Mouse (Mus musculus) heart, adult 2 months (tissue): Measurements from ENCODE around the gene Slc6a9. TPM values are rescaled to one million over a fixed set of nuclear protein-coding genes. Genes with fewer than 3 reads are reported as not detected.

Experiments
- DNase-seq, 2 experiments: peaks; one replicate each; pipeline ENCODE4 v3.0.0; 2021
- H3K27ac ChIP-seq: fragments of 200-600 bp; 2 replicates; pipeline ENCODE4 v1.8.1; 2022
- H3K27me3 ChIP-seq: fragments of 200-500 bp; 2 replicates; pipeline ENCODE4 v1.6.1; 2012; ENCODE audit warnings: mild to moderate bottlenecking, low read length, inconsistent platforms, mixed read lengths; ENCODE audit not compliant: control insufficient read depth, insufficient read depth
- H3K36me3 ChIP-seq: fragments of 200-500 bp; 2 replicates; pipeline ENCODE4 v1.6.1; 2012; ENCODE audit warnings: low read length, inconsistent platforms; ENCODE audit not compliant: control insufficient read depth, insufficient read depth
- H3K4me1 ChIP-seq: fragments of 200-500 bp; 2 replicates; pipeline ENCODE4 v1.6.1; 2011; ENCODE audit warnings: low read length; ENCODE audit not compliant: control insufficient read depth, insufficient read depth
- H3K4me3 ChIP-seq: fragments of 200-600 bp; 2 replicates; pipeline ENCODE4 v1.8.1; 2022
- H3K79me2 ChIP-seq: fragments of 200-500 bp; replicated peaks from 2 replicates; pipeline ENCODE4 v1.6.1; 2012; ENCODE audit warnings: mild to moderate bottlenecking, inconsistent platforms, low read length, moderate library complexity, mixed read lengths; ENCODE audit not compliant: control insufficient read depth, insufficient read depth
- H3K9ac ChIP-seq: fragments of 200-500 bp; 2 replicates; pipeline ENCODE4 v1.6.1; 2012; ENCODE audit warnings: low read depth, mild to moderate bottlenecking, control low read depth, inconsistent platforms, low read length, mixed read lengths
- CTCF ChIP-seq: fragments of 200-600 bp; IDR thresholded peaks from 2 replicates; pipeline ENCODE4 v1.8.1; 2022; ENCODE audit warnings: antibody characterized with exemption, mild to moderate bottlenecking, moderate library complexity
- EP300 ChIP-seq: fragments of 200-500 bp; IDR thresholded peaks from 2 replicates; pipeline ENCODE4 v1.6.1; 2011; ENCODE audit warnings: low read depth, low read length, control low read depth; ENCODE audit not compliant: insufficient read depth
- POLR2A ChIP-seq: fragments of 200-500 bp; IDR thresholded peaks from 2 replicates; pipeline ENCODE4 v1.6.1; 2011; ENCODE audit warnings: mild to moderate bottlenecking, low read depth, low read length, control low read depth; ENCODE audit not compliant: insufficient read depth
- WGBS: fragments of 180-500 bp; shearing (Covaris S2); methylation state at CpG from one replicate; pipeline ENCODE4 v1.1.7; 2018; 5-methylcytosine and 5-hydroxymethylcytosine counted together
- intact Hi-C: fragments of 180-260 bp; cut with DNase I; formaldehyde crosslinking; loops from one replicate; pipeline ENCODE4 v1.15.1; 2025
- polyA plus RNA-seq: library from polyadenylated mRNA; depleted of rRNA; stranded (reverse); fragments of >200 nt; gene quantifications from 2 replicates; pipeline ENCODE4 v1.2.3, GENCODE M21; 2012
- total RNA-seq, 2 experiments: library from RNA; stranded (reverse); gene quantifications; 2 replicates each; pipeline ENCODE4 v1.2.3; 2021

Slc6a9 gene
- total and polyA plus RNA-seq, 3 experiments: 2.5 to 6.9 (median 3.4) TPM

GRCm38 (mm10) chr4:117896031-117896430 lies 61.7 kb downstream of the Slc6a9 start:
- Histone ChIP-seq H3K9ac (no peak overlapping the region), H3K36me3 (no peaks in the 10 kb centered on the region), H3K79me2 (no peaks in the 10 kb centered on the region), H3K4me3 (no peak overlapping the region), H3K27me3 (no peaks in the 10 kb centered on the region), H3K27ac (no peak overlapping the region), H3K4me1 (peaks cover 2% of the 10 kb centered on the region; the same call in 1 of the 2 replicates)
- DNase-seq: no peak
- 96% methylated on average over 6 of the region's 6 CpGs for WGBS
- no peak for TF ChIP-seq POLR2A
- intact Hi-C loops: no loop called here

- H3K27me3 ChIP-seq: no peaks in the 10 kb centered on the region
- H3K4me1 ChIP-seq: no peaks in the 10 kb centered on the region
- H3K4me3 ChIP-seq: no peak overlapping the region
- 63% methylated on average over 3 of the region's 3 CpGs for WGBS
- no peak for DNase-seq
- TF ChIP-seq POLR2A (no peak), CTCF (no peak), EP300 (no peak)
- no peak overlapping the region for H3K27ac ChIP-seq
- H3K79me2 ChIP-seq: no peaks in the 10 kb centered on the region
- no peaks in the 10 kb centered on the region for H3K36me3 ChIP-seq
- intact Hi-C loops: no loop called here
- no peak overlapping the region for H3K9ac ChIP-seq
Measured at GRCm38 (mm10) chr4:117898111-117898510, 63.8 kb downstream of the Slc6a9 start.

- intact Hi-C loops: no loop called here
- WGBS: 93% methylated on average over 10 of the region's 10 CpGs
- no peak for DNase-seq
- no peaks in the 10 kb centered on the region for H3K79me2 ChIP-seq
- H3K9ac ChIP-seq: no peak overlapping the region
- peaks cover 2% of the 10 kb centered on the region; the same call in 1 of the 2 replicates for H3K36me3 ChIP-seq
- no peak overlapping the region for H3K27ac ChIP-seq
- TF ChIP-seq POLR2A: no peak
- no peak for TF ChIP-seq EP300
- TF ChIP-seq CTCF: no peak
- H3K4me3 ChIP-seq: no peak overlapping the region
- peaks cover 7% of the 10 kb centered on the region for H3K4me1 ChIP-seq
- H3K27me3 ChIP-seq: no peaks in the 10 kb centered on the region
Measured at GRCm38 (mm10) chr4:117904094-117904493, 69.8 kb downstream of the Slc6a9 start.

GRCm38 (mm10) chr4:117904761-117905160 lies 70.5 kb downstream of the Slc6a9 start:
- no peaks in the 10 kb centered on the region for H3K79me2 ChIP-seq
- no peak for TF ChIP-seq CTCF
- no peak for TF ChIP-seq EP300
- no peak for TF ChIP-seq POLR2A
- no peak overlapping the region for H3K4me3 ChIP-seq
- H3K27ac ChIP-seq: no peak overlapping the region
- H3K9ac ChIP-seq: no peak overlapping the region
- intact Hi-C loops: no loop called here
- peaks cover 7% of the 10 kb centered on the region for H3K4me1 ChIP-seq
- no peak for DNase-seq
- no peaks in the 10 kb centered on the region for H3K27me3 ChIP-seq
- H3K36me3 ChIP-seq: peaks cover 4% of the 10 kb centered on the region; the same call in 1 of the 2 replicates
- WGBS: 86% methylated on average over 8 of the region's 8 CpGs

GRCm38 (mm10) chr4:117906196-117906595 lies 71.9 kb downstream of the Slc6a9 start:
- WGBS: 67% methylated on average over 3 of the region's 3 CpGs
- H3K79me2 ChIP-seq: no peaks in the 10 kb centered on the region
- H3K27me3 ChIP-seq: no peaks in the 10 kb centered on the region
- DNase-seq: no peak
- no peak overlapping the region for H3K4me3 ChIP-seq
- intact Hi-C loops: no loop called here
- peaks cover 7% of the 10 kb centered on the region for H3K4me1 ChIP-seq
- H3K27ac ChIP-seq: no peak overlapping the region
- peaks cover 5% of the 10 kb centered on the region for H3K36me3 ChIP-seq
- no peak overlapping the region for H3K9ac ChIP-seq
- TF ChIP-seq CTCF: no peak
- TF ChIP-seq EP300: no peak
- TF ChIP-seq POLR2A: no peak

GRCm38 (mm10) chr4:117908834-117909453 lies 74.6 kb downstream of the Slc6a9 start:
- Histone ChIP-seq H3K4me3 (no peak overlapping the region), H3K36me3 (peaks cover 6% of the 10 kb centered on the region), H3K4me1 (peaks cover 13% of the 10 kb centered on the region), H3K79me2 (peaks cover 2% of the 10 kb centered on the region; the same call in 1 of the 2 replicates), H3K27ac (peak overlapping the region; percentile 49), H3K27me3 (no peaks in the 10 kb centered on the region), H3K9ac (no peak overlapping the region)
- TF ChIP-seq EP300: 0 out of 2 replicates have a peak, but pooled peaks have one; percentile 39
- TF ChIP-seq CTCF: no peak
- no peak for TF ChIP-seq POLR2A
- DNase-seq: no peak
- intact Hi-C loops: no loop called here
- WGBS: 63% methylated on average over 8 of the region's 8 CpGs
